Mouse (Mus musculus) E14TG2a.4 (cell line): ENCODE results near the gene Ptprm.

Source experiments
- CTCF ChIP-seq: conservative IDR thresholded peaks from 2 replicates; pipeline ENCODE4 v1.5.1; 2014; ENCODE audit warnings: low read length
- POU5F1 ChIP-seq: IDR thresholded peaks from 2 replicates; pipeline ENCODE4 v1.6.1; 2014; ENCODE audit warnings: low read length, borderline replicate concordance

GRCm38 (mm10) chr17:66671715-66672230, 682.5 kb downstream of the Ptprm start:
- TF ChIP-seq CTCF (no peak), POU5F1 (no peak)
